Comparison of ENCODE assay signal across 22 mouse cellular contexts in the genomic region with DNA sequence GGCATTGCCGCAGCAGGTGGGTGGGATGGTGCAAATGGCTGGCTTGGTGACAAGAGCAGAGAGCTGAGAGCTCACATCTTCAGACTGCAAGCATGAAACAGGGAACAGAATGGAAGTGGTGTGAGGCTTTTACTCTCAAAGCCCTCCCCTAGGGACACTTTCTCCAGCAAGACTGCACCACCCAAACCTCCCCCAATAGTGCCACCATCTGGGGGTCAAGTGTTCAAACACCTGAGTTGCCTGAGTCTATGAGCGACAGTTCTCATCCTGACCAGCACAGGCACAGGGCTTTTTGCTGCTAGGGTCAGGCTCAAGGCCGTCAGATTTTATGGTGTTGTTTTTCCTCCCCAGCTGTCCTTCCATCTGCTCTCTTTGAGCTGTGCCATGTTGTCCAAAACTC.
DNase-seq lines count a peak whose midpoint lies in the region; ATAC-seq and TF ChIP-seq lines count a peak whose summit lies in the region.
"Had no signal": no experiment of that assay in that cellular context is flagged by ENCODE, and none has a peak within 500 bp of the region (broad histone marks: within the 10 kb centered on the region; RNA-seq: fewer than 3 reads in every experiment).

No protein-coding gene starts in this region.

- no peaks in the 10 kb centered on the region for H3K9me3 ChIP-seq in intestine, embryonic 14.5 days (ENCODE audit: control insufficient read depth, low read length)
- H3K9me3 ChIP-seq in intestine, embryonic 16.5 days (ENCODE audit: control insufficient read depth, low read length), result no peaks in the 10 kb centered on the region
- H3K9me3 ChIP-seq in CH12.LX (replicated peaks; ENCODE audit: low read length), result no peaks in the 10 kb centered on the region
- no peaks in the 10 kb centered on the region for H3K9me3 ChIP-seq in stomach, postnatal 0 days (ENCODE audit: control insufficient read depth, low read length)
- no peaks in the 10 kb centered on the region for H3K9me3 ChIP-seq in liver, postnatal 0 days (ENCODE audit: low read length)
- H3K9me3 ChIP-seq: embryonic facial prominence, embryonic 10.5 days; embryonic facial prominence, embryonic 12.5 days; forebrain, embryonic 13.5 days; forebrain, embryonic 15.5 days had no signal

- DNase-seq in cerebellum, postnatal 10 days, result peak; percentile 11 to 17
- DNase-seq in cerebellum, adult 9-10 months, result no peak
- peak; percentile 27 for DNase-seq in intestine, embryonic 14.5 days (ENCODE audit: low spot score)
- DNase-seq in CH12.LX (ENCODE audit: extremely low read depth), result peak; percentile 34
- peak; percentile 2 for DNase-seq in stomach, postnatal 0 days (ENCODE audit: low spot score)
- DNase-seq in liver, postnatal 0 days, result no peak
- DNase-seq: adrenal gland, adult 2 months; adrenal gland, postnatal 10 days; adrenal gland, postnatal 25 days; B cell, adult 2 months; cerebellum, adult 11 months; cerebellum, adult 18-20 months; cerebellum, adult 8-10 months; cerebellum, postnatal 14 days; cerebellum, postnatal 36 days; forebrain, postnatal 0 days had no signal

- H3K36me3 ChIP-seq in intestine, embryonic 14.5 days (ENCODE audit: control insufficient read depth, insufficient read depth, low read length), result no peaks in the 10 kb centered on the region
- no peaks in the 10 kb centered on the region for H3K36me3 ChIP-seq in intestine, embryonic 16.5 days (ENCODE audit: control insufficient read depth, insufficient read depth, low read length)
- no peaks in the 10 kb centered on the region for H3K36me3 ChIP-seq in CH12.LX (replicated peaks in 1 of 2; ENCODE audit: control insufficient read depth in 1 of 2, insufficient read depth in 1 of 2, low read length in 1 of 2)
- H3K36me3 ChIP-seq in stomach, postnatal 0 days (ENCODE audit: control insufficient read depth, insufficient read depth, low read length), result no peaks in the 10 kb centered on the region
- H3K36me3 ChIP-seq in liver, postnatal 0 days (replicated peaks; ENCODE audit: insufficient read depth, low read length), result no peaks in the 10 kb centered on the region
- H3K36me3 ChIP-seq: embryonic facial prominence, embryonic 10.5 days; embryonic facial prominence, embryonic 12.5 days; forebrain, embryonic 15.5 days had no signal

- no peak overlapping the region for H3K9ac ChIP-seq in intestine, embryonic 14.5 days (ENCODE audit: low read length)
- no peak overlapping the region for H3K9ac ChIP-seq in intestine, embryonic 16.5 days (ENCODE audit: low read depth, low read length)
- H3K9ac ChIP-seq in CH12.LX (ENCODE audit: insufficient read depth, low read depth), result no peak overlapping the region
- no peak overlapping the region for H3K9ac ChIP-seq in stomach, postnatal 0 days (ENCODE audit: low read length)
- no peak overlapping the region for H3K9ac ChIP-seq in liver, postnatal 0 days (replicated peaks)
- H3K9ac ChIP-seq: embryonic facial prominence, embryonic 12.5 days; forebrain, embryonic 13.5 days; forebrain, embryonic 15.5 days; forebrain, postnatal 0 days had no signal

- TF ChIP-seq RAD21 in CH12.LX (IDR thresholded peaks at IDR 0.05; ENCODE audit: low read depth, low read length), result peak; percentile 57

- no peaks in the 10 kb centered on the region for H3K27me3 ChIP-seq in intestine, embryonic 14.5 days (replicated peaks; ENCODE audit: control insufficient read depth, insufficient read depth, low read length)
- no peaks in the 10 kb centered on the region for H3K27me3 ChIP-seq in intestine, embryonic 16.5 days (replicated peaks; ENCODE audit: control insufficient read depth, insufficient read depth, low read length)
- H3K27me3 ChIP-seq in CH12.LX (replicated peaks), result no peaks in the 10 kb centered on the region
- no peaks in the 10 kb centered on the region for H3K27me3 ChIP-seq in stomach, postnatal 0 days (ENCODE audit: control insufficient read depth, insufficient read depth, low read length)
- no peaks in the 10 kb centered on the region for H3K27me3 ChIP-seq in liver, postnatal 0 days (ENCODE audit: insufficient read depth, low read length)
- H3K27me3 ChIP-seq: embryonic facial prominence, embryonic 12.5 days; forebrain, embryonic 13.5 days; forebrain, embryonic 15.5 days had no signal

- no peak for TF ChIP-seq POLR2A in CH12.LX (IDR thresholded peaks at IDR 0.05; ENCODE audit: low read depth, low read length)

- no peak for TF ChIP-seq EP300 in CH12.LX (IDR thresholded peaks at IDR 0.05; ENCODE audit: low read length)
- TF ChIP-seq EP300 in stomach, postnatal 0 days (optimal IDR thresholded peaks at IDR 0.05), result no peak
- no peak for TF ChIP-seq EP300 in liver, postnatal 0 days (IDR thresholded peaks at IDR 0.05; ENCODE audit: low read depth)

- H3K79me2 ChIP-seq in CH12.LX (replicated peaks; ENCODE audit: control insufficient read depth, extremely low read depth, insufficient read depth, poor library complexity, severe bottlenecking), result no peaks in the 10 kb centered on the region

- in situ Hi-C loops in CH12.LX (cut with MboI; ENCODE audit: low pct_ligation_motif_present, low pct_unique_long_range_greater_than_20kb, low sequenced_read_pairs), result no loop called here

- ATAC-seq in intestine, embryonic 14.5 days (replicated peaks; ENCODE audit: low FRiP score, low TSS enrichment, low read depth), result no peak
- no peak for ATAC-seq in intestine, embryonic 16.5 days
- ATAC-seq in stomach, postnatal 0 days (ENCODE audit: low FRiP score, low TSS enrichment), result no peak
- ATAC-seq in liver, postnatal 0 days, result no peak
- ATAC-seq: CD4-positive, CD25-positive, alpha-beta regulatory T cell, adult 4 months; forebrain, embryonic 13.5 days; forebrain, embryonic 15.5 days; forebrain, postnatal 0 days had no signal

- H3K27ac ChIP-seq in intestine, embryonic 14.5 days (ENCODE audit: low read depth), result no peak overlapping the region
- no peak overlapping the region for H3K27ac ChIP-seq in intestine, embryonic 16.5 days (ENCODE audit: low read length)
- H3K27ac ChIP-seq in CH12.LX (ENCODE audit: insufficient read depth, low read depth), result no peak overlapping the region
- no peak overlapping the region for H3K27ac ChIP-seq in stomach, postnatal 0 days (replicated peaks)
- no peak overlapping the region for H3K27ac ChIP-seq in liver, postnatal 0 days (ENCODE audit: low read depth)
- H3K27ac ChIP-seq: embryonic facial prominence, embryonic 10.5 days; embryonic facial prominence, embryonic 12.5 days; forebrain, embryonic 13.5 days; forebrain, embryonic 15.5 days had no signal

- no peak overlapping the region for H3K4me3 ChIP-seq in intestine, embryonic 14.5 days (ENCODE audit: low read depth, low read length)
- H3K4me3 ChIP-seq in intestine, embryonic 16.5 days (ENCODE audit: low read length), result no peak overlapping the region
- no peak overlapping the region for H3K4me3 ChIP-seq in CH12.LX (replicated peaks in 1 of 3; ENCODE audit: low read depth in 2 of 3, low read length in 2 of 3, poor library complexity in 1 of 3)
- no peak overlapping the region for H3K4me3 ChIP-seq in stomach, postnatal 0 days (ENCODE audit: low read depth, low read length)
- no peak overlapping the region for H3K4me3 ChIP-seq in liver, postnatal 0 days (ENCODE audit: low read depth, low read length)
- H3K4me3 ChIP-seq: embryonic facial prominence, embryonic 10.5 days; embryonic facial prominence, embryonic 12.5 days; forebrain, embryonic 13.5 days; forebrain, embryonic 15.5 days had no signal

- H3K4me2 ChIP-seq in intestine, embryonic 14.5 days (ENCODE audit: low read length), result no peak overlapping the region
- no peak overlapping the region for H3K4me2 ChIP-seq in intestine, embryonic 16.5 days (ENCODE audit: low read depth, low read length)
- no peak overlapping the region for H3K4me2 ChIP-seq in CH12.LX (ENCODE audit: insufficient read depth, low read depth, poor library complexity, severe bottlenecking)
- no peak overlapping the region for H3K4me2 ChIP-seq in stomach, postnatal 0 days (replicated peaks; ENCODE audit: low read depth)
- no peak overlapping the region for H3K4me2 ChIP-seq in liver, postnatal 0 days (ENCODE audit: low read depth, low read length)
- H3K4me2 ChIP-seq: embryonic facial prominence, embryonic 12.5 days; forebrain, embryonic 13.5 days; forebrain, embryonic 15.5 days had no signal

- TF ChIP-seq CTCF in CH12.LX (conservative IDR thresholded peaks at IDR 0.05 in 1 of 2, IDR thresholded peaks at IDR 0.05 in 1 of 2; ENCODE audit: low read depth in 2 of 2, low read length in 2 of 2), result peak in 1 of 2 experiments; percentile 52; a peak in 2 of 4 replicates
- TF ChIP-seq CTCF in stomach, postnatal 0 days (IDR thresholded peaks at IDR 0.05; ENCODE audit: low read depth), result no peak
- no peak for TF ChIP-seq CTCF in liver, postnatal 0 days (IDR thresholded peaks at IDR 0.05; ENCODE audit: low read depth)

- dilution Hi-C loops in CH12.LX (cut with MboI; ENCODE audit: extremely low pct_ligation_motif_present, extremely low pct_unique_long_range_greater_than_20kb, low sequenced_read_pairs), result no loop called here

- WGBS in intestine, embryonic 14.5 days, result 82% methylated on average over 3 of the region's 3 CpGs
- 78% methylated on average over 3 of the region's 3 CpGs for WGBS in intestine, embryonic 16.5 days
- 84% methylated on average over 3 of the region's 3 CpGs for WGBS in stomach, postnatal 0 days
- WGBS in liver, postnatal 0 days (ENCODE audit: insufficient replicate concordance), result 79% methylated on average over 3 of the region's 3 CpGs

- H3K4me1 ChIP-seq in intestine, embryonic 14.5 days (replicated peaks; ENCODE audit: control insufficient read depth, insufficient read depth, low read length), result no peaks in the 10 kb centered on the region
- H3K4me1 ChIP-seq in intestine, embryonic 16.5 days (ENCODE audit: control insufficient read depth, insufficient read depth, low read length), result no peaks in the 10 kb centered on the region
- H3K4me1 ChIP-seq in CH12.LX (ENCODE audit: control insufficient read depth in 1 of 2, insufficient read depth in 2 of 2), result no peaks in the 10 kb centered on the region
- H3K4me1 ChIP-seq in stomach, postnatal 0 days (replicated peaks; ENCODE audit: control insufficient read depth, insufficient read depth), result no peaks in the 10 kb centered on the region
- no peaks in the 10 kb centered on the region for H3K4me1 ChIP-seq in liver, postnatal 0 days (ENCODE audit: insufficient read depth)
- H3K4me1 ChIP-seq: embryonic facial prominence, embryonic 12.5 days; forebrain, embryonic 13.5 days; forebrain, embryonic 15.5 days had no signal

TF ChIP-seq in CH12.LX, 34 proteins besides CTCF, POLR2A, EP300 and RAD21:
- TF ChIP-seq SMC3 (IDR thresholded peaks at IDR 0.05; ENCODE audit: low read depth, low read length), result peak; percentile 56
- no peak for TF ChIP-seq BHLHE40 (IDR thresholded peaks at IDR 0.05; ENCODE audit: low read depth, low read length)
- TF ChIP-seq E2F4 (IDR thresholded peaks at IDR 0.05; ENCODE audit: insufficient replicate concordance, low read depth, low read length), result no peak
- TF ChIP-seq MAFK (IDR thresholded peaks at IDR 0.05; ENCODE audit: insufficient replicate concordance, low read length), result no peak

Comparison
In these comparisons a context has a peak if more than half of its experiments do, and no peak if none do; other contexts are left out.
1. DNase-seq: peak in cerebellum, postnatal 10 days (2 of 2), intestine, embryonic 14.5 days (single experiment), CH12.LX (single experiment) and stomach, postnatal 0 days (single experiment); none in cerebellum, adult 9-10 months (single experiment) and liver, postnatal 0 days (single experiment).